ENCODE assay signal across 8 mouse cellular contexts in the genomic region with DNA sequence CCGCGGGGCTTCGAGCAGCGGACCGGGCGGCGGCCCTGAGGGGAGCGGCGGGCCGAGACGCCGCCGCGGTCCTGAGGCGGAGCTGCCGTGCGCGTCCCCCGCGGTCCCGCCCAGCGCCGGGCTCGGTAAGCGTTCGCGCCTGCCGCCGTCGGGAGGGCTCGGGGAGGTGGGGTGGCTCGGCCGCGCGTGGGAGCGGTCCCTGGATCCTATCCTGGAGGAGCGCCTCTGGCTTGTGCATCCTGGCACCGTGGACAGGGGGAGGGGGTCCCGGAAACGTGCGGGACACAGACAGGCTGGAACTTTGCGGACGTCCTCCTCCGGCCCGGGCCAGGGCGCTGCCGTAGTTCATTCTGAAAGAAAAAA. TPM values are rescaled to one million over a fixed set of nuclear protein-coding genes. Genes with fewer than 3 reads are reported as not detected.
DNase-seq lines count a peak whose midpoint lies in the region; ATAC-seq and TF ChIP-seq lines count a peak whose summit lies in the region.

No protein-coding gene starts in this region.

- no peak for TF ChIP-seq CTCF in liver, embryonic 14.5 days (IDR thresholded peaks at IDR 0.05; ENCODE audit: low read depth)

- H3K27me3 ChIP-seq in heart, embryonic 15.5 days, result no peaks in the 10 kb centered on the region
- peaks cover 6% of the 10 kb centered on the region for H3K27me3 ChIP-seq in liver, embryonic 14.5 days (ENCODE audit: control insufficient read depth, insufficient read depth, low read length)
- 0 out of 2 replicates have a peak, but pooled peaks cover 6% of the 10 kb centered on the region for H3K27me3 ChIP-seq in neural tube, embryonic 12.5 days (replicated peaks)

- peak; percentile 86 for ATAC-seq in erythroblast, adult 5-6 weeks (replicated peaks; ENCODE audit: low FRiP score, poor library complexity, severe bottlenecking)
- ATAC-seq in heart, embryonic 15.5 days (replicated peaks; ENCODE audit: insufficient number of reproducible peaks, insufficient read depth, low FRiP score, low read depth), result peak; percentile 83
- ATAC-seq in liver, embryonic 14.5 days (ENCODE audit: insufficient read depth), result peak; percentile 94
- peak; percentile 79 for ATAC-seq in neural tube, embryonic 12.5 days (ENCODE audit: low FRiP score, low read depth)

- TF ChIP-seq EP300 in liver, embryonic 14.5 days (IDR thresholded peaks at IDR 0.05; ENCODE audit: low read depth), result no peak

- H3K4me3 ChIP-seq in heart, embryonic 15.5 days, result peak overlapping the region; percentile 99
- peak overlapping the region; percentile 70 to 83 for H3K4me3 ChIP-seq in liver, embryonic 14.5 days (ENCODE audit: insufficient read depth in 1 of 2, low read depth in 2 of 2, low read length in 2 of 2)
- H3K4me3 ChIP-seq in neural tube, embryonic 12.5 days, result peak overlapping the region; percentile 89

- peak; percentile 39 for DNase-seq in 416B (ENCODE audit: low read depth)
- peak; percentile 58 for DNase-seq in adrenal gland, adult 8-10 months
- peak; percentile 84 for DNase-seq in kidney, postnatal 14 days
- peak; percentile 53 to 59 (median 55) for DNase-seq in liver, embryonic 14.5 days (ENCODE audit: low read depth in 3 of 3, low spot score in 3 of 3)
- DNase-seq in testis, postnatal 14 days (ENCODE audit: low spot score), result peak; percentile 71

- no peaks in the 10 kb centered on the region for H3K9me3 ChIP-seq in heart, embryonic 15.5 days (replicated peaks)
- H3K9me3 ChIP-seq in liver, embryonic 14.5 days (ENCODE audit: control insufficient read depth, low read length), result no peaks in the 10 kb centered on the region
- no peaks in the 10 kb centered on the region for H3K9me3 ChIP-seq in neural tube, embryonic 12.5 days

- WGBS in heart, embryonic 15.5 days, result 0% methylated on average over 43 of the region's 47 CpGs
- WGBS in liver, embryonic 14.5 days (ENCODE audit: insufficient replicate concordance), result 1% methylated on average over 47 of the region's 47 CpGs
- under 1% methylated on average over 47 of the region's 47 CpGs for WGBS in neural tube, embryonic 12.5 days

- peaks cover 34% of the 10 kb centered on the region for H3K4me1 ChIP-seq in heart, embryonic 15.5 days (replicated peaks)
- H3K4me1 ChIP-seq in liver, embryonic 14.5 days (replicated peaks; ENCODE audit: control insufficient read depth in 2 of 2, insufficient read depth in 2 of 2, low read length in 1 of 2), result peaks cover 16 to 30% of the 10 kb centered on the region in 2 experiments
- H3K4me1 ChIP-seq in neural tube, embryonic 12.5 days, result peaks cover 12% of the 10 kb centered on the region

- H3K27ac ChIP-seq in heart, embryonic 15.5 days, result peak overlapping the region; percentile 86
- H3K27ac ChIP-seq in liver, embryonic 14.5 days, result peak overlapping the region; percentile 59; the same call in 1 of the 2 replicates
- H3K27ac ChIP-seq in neural tube, embryonic 12.5 days, result peak overlapping the region; percentile 66; the same call in 1 of the 2 replicates

- H3K9ac ChIP-seq in heart, embryonic 15.5 days, result peak overlapping the region; percentile 91
- peak overlapping the region; percentile 90 for H3K9ac ChIP-seq in liver, embryonic 14.5 days (replicated peaks)
- peak overlapping the region; percentile 83 for H3K9ac ChIP-seq in neural tube, embryonic 12.5 days

- H3K4me2 ChIP-seq in heart, embryonic 15.5 days, result peak overlapping the region; percentile 94
- H3K4me2 ChIP-seq in liver, embryonic 14.5 days (ENCODE audit: low read depth), result peak overlapping the region; percentile 74
- peak overlapping the region; percentile 83 for H3K4me2 ChIP-seq in neural tube, embryonic 12.5 days (replicated peaks)

- H3K36me3 ChIP-seq in heart, embryonic 15.5 days, result no peaks in the 10 kb centered on the region; the same call in 1 of the 2 replicates
- H3K36me3 ChIP-seq in liver, embryonic 14.5 days (replicated peaks; ENCODE audit: control insufficient read depth, insufficient read depth, low read depth), result no peaks in the 10 kb centered on the region
- no peaks in the 10 kb centered on the region; the same call in 1 of the 2 replicates for H3K36me3 ChIP-seq in neural tube, embryonic 12.5 days

RNA-seq across cellular contexts. Expression of a gene that starts 0.3 kb away (rescaled TPM):
- total RNA-seq in adrenal gland, adult 8-10 months (2022), result 100 to 1,000 TPM; 150 to 167 (median 158) TPM
- 29.9 and 39.8 TPM in 2 replicates for total RNA-seq in erythroblast, adult 5-6 weeks (2015; ENCODE audit: low replicate concordance)
- 42.1 and 53.9 TPM in 2 replicates for total RNA-seq in erythroblast, adult 5-6 weeks (2017; ENCODE audit: low replicate concordance)
- polyA plus RNA-seq in heart, embryonic 15.5 days (2015; fragmentation: Nextera tagmentation; extraction: Ambion mirVana), result 60.7 and 73.6 TPM in 2 replicates
- polyA plus RNA-seq in liver, embryonic 14.5 days (2012; rRNA removed), result 14.6 and 19.3 TPM in 2 replicates
- polyA plus RNA-seq in liver, embryonic 14.5 days (2014; fragmentation: Nextera tagmentation; extraction: Ambion mirVana), result 29.6 and 33.6 TPM in 2 replicates
- polyA plus RNA-seq in neural tube, embryonic 12.5 days (2016; fragmentation: Nextera tagmentation; extraction: Ambion mirVana), result 114 and 124 TPM in 2 replicates

RNA-seq across cellular contexts. Expression of a gene that starts 25.9 kb away (rescaled TPM):
- total RNA-seq in adrenal gland, adult 8-10 months (2022), result 10 to 100 TPM; 17.4 to 24.5 (median 19.7) TPM
- 2.1 and 6.0 TPM in 2 replicates for total RNA-seq in erythroblast, adult 5-6 weeks (2015; ENCODE audit: low replicate concordance)
- 1.7 and 2.8 TPM in 2 replicates for total RNA-seq in erythroblast, adult 5-6 weeks (2017; ENCODE audit: low replicate concordance)
- 7.1 and 7.2 TPM in 2 replicates for polyA plus RNA-seq in heart, embryonic 15.5 days (2015; fragmentation: Nextera tagmentation; extraction: Ambion mirVana)
- polyA plus RNA-seq in liver, embryonic 14.5 days (2012; rRNA removed), result 5.6 and 6.7 TPM in 2 replicates
- polyA plus RNA-seq in liver, embryonic 14.5 days (2014; fragmentation: Nextera tagmentation; extraction: Ambion mirVana), result 2.1 and 3.3 TPM in 2 replicates
- 11.8 TPM in 2 replicates for polyA plus RNA-seq in neural tube, embryonic 12.5 days (2016; fragmentation: Nextera tagmentation; extraction: Ambion mirVana)

RNA-seq across cellular contexts. Expression of a gene that starts 26.3 kb away (rescaled TPM):
- total RNA-seq in adrenal gland, adult 8-10 months (2022), result 10 to 100 TPM; 71.0 to 93.1 (median 71.7) TPM
- 35.1 and 78.4 TPM in 2 replicates for total RNA-seq in erythroblast, adult 5-6 weeks (2015; ENCODE audit: low replicate concordance)
- 37.1 and 47.7 TPM in 2 replicates for total RNA-seq in erythroblast, adult 5-6 weeks (2017; ENCODE audit: low replicate concordance)
- polyA plus RNA-seq in heart, embryonic 15.5 days (2015; fragmentation: Nextera tagmentation; extraction: Ambion mirVana), result 49.0 and 58.2 TPM in 2 replicates
- 34.1 and 38.3 TPM in 2 replicates for polyA plus RNA-seq in liver, embryonic 14.5 days (2012; rRNA removed)
- polyA plus RNA-seq in liver, embryonic 14.5 days (2014; fragmentation: Nextera tagmentation; extraction: Ambion mirVana), result 26.8 and 31.3 TPM in 2 replicates
- 104 and 120 TPM in 2 replicates for polyA plus RNA-seq in neural tube, embryonic 12.5 days (2016; fragmentation: Nextera tagmentation; extraction: Ambion mirVana)

RNA-seq across cellular contexts. Expression of a gene that starts 44.1 kb away (rescaled TPM):
- total RNA-seq in adrenal gland, adult 8-10 months (2022), result not detected
- not detected in 2 replicates for total RNA-seq in erythroblast, adult 5-6 weeks (2015; ENCODE audit: low replicate concordance)
- not detected in 2 replicates for total RNA-seq in erythroblast, adult 5-6 weeks (2017; ENCODE audit: low replicate concordance)
- polyA plus RNA-seq in heart, embryonic 15.5 days (2015; fragmentation: Nextera tagmentation; extraction: Ambion mirVana), result not detected in 2 replicates
- polyA plus RNA-seq in liver, embryonic 14.5 days (2012; rRNA removed), result not detected in 2 replicates
- polyA plus RNA-seq in liver, embryonic 14.5 days (2014; fragmentation: Nextera tagmentation; extraction: Ambion mirVana), result not detected in 2 replicates
- polyA plus RNA-seq in neural tube, embryonic 12.5 days (2016; fragmentation: Nextera tagmentation; extraction: Ambion mirVana), result not detected in 2 replicates

RNA-seq across cellular contexts. Expression of a gene that starts 45.4 kb away (rescaled TPM):
- 1 to 10 TPM in 1 of 4 experiments, not detected in 3; 4.6 TPM for total RNA-seq in adrenal gland, adult 8-10 months (2022)
- total RNA-seq in erythroblast, adult 5-6 weeks (2015; ENCODE audit: low replicate concordance), result not detected in 2 replicates
- not detected in 2 replicates for total RNA-seq in erythroblast, adult 5-6 weeks (2017; ENCODE audit: low replicate concordance)
- polyA plus RNA-seq in heart, embryonic 15.5 days (2015; fragmentation: Nextera tagmentation; extraction: Ambion mirVana), result not detected in 2 replicates
- not detected in 2 replicates for polyA plus RNA-seq in liver, embryonic 14.5 days (2012; rRNA removed)
- polyA plus RNA-seq in liver, embryonic 14.5 days (2014; fragmentation: Nextera tagmentation; extraction: Ambion mirVana), result not detected in 2 replicates
- polyA plus RNA-seq in neural tube, embryonic 12.5 days (2016; fragmentation: Nextera tagmentation; extraction: Ambion mirVana), result 0.29 TPM in 1 of 2 replicates, not detected in the other

Comparison
In these comparisons a context has a peak if more than half of its experiments do, and no peak if none do; other contexts are left out.
1. Peak in every context shown above with its lines: DNase-seq, ATAC-seq, H3K4me3 ChIP-seq and H3K27ac ChIP-seq.